Mouse (Mus musculus) liver, postnatal 0 days (tissue): Measurements from ENCODE around the gene B3gnt9.

ENCODE experiments used
- CTCF ChIP-seq: sonication (generic); IDR thresholded peaks from 2 replicates; pipeline ENCODE4 v1.5.1; 2016; ENCODE audit warnings: antibody characterized with exemption, low read depth
- EP300 ChIP-seq: IDR thresholded peaks from 2 replicates; pipeline ENCODE4 v1.6.1; 2016; ENCODE audit warnings: antibody characterized with exemption, low read depth, mild to moderate bottlenecking

DNA sequence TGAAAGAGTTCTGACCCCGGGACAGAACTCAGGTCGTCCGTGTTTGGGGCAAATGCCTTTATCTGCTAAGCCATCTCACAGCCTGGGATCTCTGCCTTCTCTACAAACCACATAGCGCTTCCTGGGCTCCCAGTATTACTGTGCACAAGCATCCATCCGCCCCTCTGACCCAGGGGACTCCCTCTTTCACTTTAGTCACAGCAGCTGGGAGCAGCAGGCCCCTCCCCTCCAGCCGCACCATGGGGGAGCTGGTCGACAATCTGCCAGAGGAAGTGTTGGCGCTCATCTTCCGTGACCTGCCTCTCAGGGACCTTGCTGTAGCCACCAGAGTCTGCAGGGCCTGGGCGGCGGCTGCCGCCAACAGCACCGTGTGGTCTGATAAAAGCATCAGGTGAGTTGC lies 11.8 kb upstream of the B3gnt9 start:
- TF ChIP-seq EP300: no peak
- TF ChIP-seq CTCF: no peak
